Mouse (Mus musculus): Measurements from ENCODE around the gene Zfp131.

The Zfp131 gene

DNA sequence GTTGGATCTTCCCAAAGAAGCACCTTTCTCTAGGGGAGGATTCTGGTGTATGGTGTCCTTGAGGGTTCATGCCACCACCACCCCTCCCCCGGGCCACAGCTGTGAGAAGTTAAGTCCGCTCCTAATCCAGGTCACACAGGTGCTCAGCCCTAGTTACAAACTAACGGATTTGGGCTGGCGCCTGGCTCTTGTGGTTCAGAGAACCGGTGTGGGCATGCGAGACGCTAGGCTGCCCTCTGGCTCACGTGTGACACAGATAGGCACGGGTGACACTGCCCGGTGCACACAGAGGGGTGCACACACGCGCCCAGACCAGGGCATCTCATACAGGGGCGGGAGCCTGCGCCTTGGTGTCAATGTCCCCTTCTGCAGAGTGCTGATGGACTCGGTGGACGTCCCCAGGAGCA is 35.5 kb downstream of the Zfp131 start:
- DNase-seq (ENCODE audit: low spot score) = peak; percentile 43

GRCm38 (mm10) chr13:119754635-119755020 is 36.1 kb downstream of the Zfp131 start:
- no peak for DNase-seq (ENCODE audit: low spot score)

GRCm38 (mm10) chr13:119753859-119754634 is 36.6 kb downstream of the Zfp131 start:
- DNase-seq (ENCODE audit: low spot score) = peak; percentile 33

- no peak for DNase-seq (ENCODE audit: low spot score)
Measured at GRCm38 (mm10) chr13:119746930-119747329, 43.8 kb downstream of the Zfp131 start.

DNA sequence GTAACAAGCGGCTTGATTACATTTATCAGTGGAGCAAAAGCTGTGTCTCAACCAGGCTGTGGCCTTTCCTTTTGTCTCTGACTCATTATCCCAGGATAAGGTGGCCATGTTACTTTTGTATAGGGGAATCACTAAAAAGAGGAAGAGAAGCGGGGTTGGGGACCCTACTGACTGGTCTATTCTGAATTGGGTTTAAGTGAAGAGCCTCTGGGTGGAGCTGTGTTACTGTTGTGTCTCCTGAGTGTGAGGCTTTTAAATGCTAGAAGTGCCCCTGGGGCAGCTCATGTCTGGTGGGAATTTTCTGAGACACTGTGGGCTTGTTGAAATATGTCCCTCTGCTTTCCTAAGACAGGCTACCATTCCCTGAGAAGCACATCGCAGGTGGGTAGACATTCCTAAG is 47.2 kb downstream of the Zfp131 start:
- no peak for DNase-seq (ENCODE audit: low spot score)

DNA sequence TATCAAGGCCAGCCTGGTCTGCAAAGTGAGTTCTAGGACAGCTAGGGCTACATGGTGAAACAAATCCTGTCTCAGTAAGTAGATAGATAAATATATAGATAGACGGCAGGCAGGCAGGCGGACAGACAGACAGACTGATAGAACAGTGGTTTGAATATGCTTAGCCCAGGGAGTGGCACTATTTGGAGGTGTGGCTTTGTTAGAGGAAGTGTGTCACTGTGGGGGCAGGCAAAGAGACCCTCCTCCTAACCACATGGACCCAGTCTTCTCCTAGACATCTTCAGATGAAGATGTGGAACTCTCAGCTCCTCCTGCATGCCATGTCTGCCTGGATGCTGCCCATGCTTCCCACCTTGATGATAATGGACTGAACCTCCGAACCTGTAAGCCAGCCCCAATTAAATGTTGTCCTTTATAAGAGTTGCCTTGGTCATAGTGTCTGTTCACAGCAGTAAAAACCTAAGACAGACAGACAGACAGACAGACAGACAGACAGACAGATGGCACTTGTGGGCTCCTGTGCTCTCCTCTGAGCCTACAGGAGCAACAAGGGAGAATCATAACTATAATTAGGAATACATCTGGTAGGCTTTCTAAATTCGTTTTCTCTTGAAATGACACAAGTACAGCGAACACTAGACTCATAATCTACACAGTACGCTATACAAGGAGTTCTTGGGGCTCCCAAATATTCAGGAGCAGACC is 47.8 kb downstream of the Zfp131 start:
- DNase-seq (ENCODE audit: low spot score) = no peak

DNA sequence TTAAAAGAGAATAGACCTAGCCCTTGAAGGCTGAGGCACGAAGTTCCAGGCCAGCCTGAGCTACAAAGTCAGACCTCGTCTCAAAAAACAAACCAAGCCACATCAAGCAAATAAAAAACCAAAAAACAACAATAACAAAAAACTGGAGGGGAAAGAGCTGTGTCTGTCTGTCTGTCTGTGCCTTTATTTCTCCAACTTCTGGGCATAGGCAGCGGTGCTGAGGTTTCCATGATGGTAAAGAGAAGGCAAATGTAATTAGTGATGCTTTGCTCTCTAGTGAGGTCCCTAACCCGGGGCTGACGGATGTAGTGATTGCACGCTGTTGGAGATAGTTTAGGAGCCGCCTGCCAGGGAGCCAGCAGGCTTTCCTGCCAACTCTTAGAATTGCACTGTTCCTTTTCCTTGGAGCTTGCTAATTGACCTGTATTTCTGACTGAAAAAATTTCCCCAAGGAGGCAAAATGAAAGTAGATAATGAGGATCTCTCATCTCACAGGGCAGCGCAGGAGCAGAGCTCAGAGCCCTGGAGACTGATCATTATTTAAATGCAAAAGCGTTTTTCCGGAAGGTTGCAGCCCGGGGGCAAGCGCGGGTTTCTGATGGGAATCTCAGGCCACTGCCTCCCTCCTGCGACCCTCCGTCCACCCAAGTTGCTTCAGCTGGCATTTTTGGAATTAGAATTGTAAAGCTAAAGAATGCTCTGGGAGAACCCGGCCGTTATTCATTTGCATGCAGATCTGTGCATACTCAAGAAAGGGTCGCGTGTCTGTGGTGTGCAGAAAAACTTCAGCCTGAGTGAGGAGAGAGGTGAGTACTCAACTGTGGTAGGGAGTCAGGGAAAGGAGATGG is 49.1 kb downstream of the Zfp131 start:
- DNase-seq (ENCODE audit: low spot score) = no peak

DNA sequence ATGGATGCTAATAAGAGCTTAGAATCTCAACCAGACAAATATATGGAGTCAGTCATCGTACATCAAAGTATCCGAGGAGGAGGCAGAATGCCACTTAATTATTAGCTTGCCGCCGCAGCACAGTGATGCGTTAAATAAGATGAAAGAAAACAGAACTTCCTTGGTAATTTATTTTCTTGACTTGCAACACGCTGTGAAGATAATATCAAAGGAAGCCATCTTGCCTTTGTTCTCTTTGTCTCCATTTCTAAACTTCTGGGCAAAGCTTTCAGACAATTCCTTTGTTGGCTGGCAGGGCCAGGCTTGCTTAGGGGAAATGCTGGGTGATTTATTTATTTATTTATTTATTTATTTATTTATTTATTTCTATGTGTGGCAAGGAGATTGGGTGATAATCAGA is 59.2 kb downstream of the Zfp131 start:
- DNase-seq (ENCODE audit: low spot score) = no peak

DNA sequence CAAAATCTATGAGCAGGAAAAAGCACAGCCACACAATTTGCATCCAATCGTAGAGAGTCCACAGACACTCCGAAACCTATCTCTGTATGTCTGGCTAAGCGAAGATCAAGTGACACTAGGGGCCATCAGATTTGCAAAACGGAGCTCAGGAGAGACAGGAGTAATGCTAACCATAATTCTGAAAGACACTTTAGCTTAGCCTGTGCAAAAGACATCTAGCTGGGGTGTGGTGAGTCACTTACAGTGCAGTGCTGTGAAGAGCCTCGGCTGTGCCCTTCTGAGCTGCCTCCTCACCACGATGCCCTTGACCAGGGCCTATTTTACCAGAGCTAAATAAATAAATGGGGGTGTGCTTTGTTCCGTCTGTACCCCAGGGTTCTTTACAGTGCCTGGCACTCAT is 61.3 kb downstream of the Zfp131 start:
- DNase-seq (ENCODE audit: low spot score) = no peak

DNA sequence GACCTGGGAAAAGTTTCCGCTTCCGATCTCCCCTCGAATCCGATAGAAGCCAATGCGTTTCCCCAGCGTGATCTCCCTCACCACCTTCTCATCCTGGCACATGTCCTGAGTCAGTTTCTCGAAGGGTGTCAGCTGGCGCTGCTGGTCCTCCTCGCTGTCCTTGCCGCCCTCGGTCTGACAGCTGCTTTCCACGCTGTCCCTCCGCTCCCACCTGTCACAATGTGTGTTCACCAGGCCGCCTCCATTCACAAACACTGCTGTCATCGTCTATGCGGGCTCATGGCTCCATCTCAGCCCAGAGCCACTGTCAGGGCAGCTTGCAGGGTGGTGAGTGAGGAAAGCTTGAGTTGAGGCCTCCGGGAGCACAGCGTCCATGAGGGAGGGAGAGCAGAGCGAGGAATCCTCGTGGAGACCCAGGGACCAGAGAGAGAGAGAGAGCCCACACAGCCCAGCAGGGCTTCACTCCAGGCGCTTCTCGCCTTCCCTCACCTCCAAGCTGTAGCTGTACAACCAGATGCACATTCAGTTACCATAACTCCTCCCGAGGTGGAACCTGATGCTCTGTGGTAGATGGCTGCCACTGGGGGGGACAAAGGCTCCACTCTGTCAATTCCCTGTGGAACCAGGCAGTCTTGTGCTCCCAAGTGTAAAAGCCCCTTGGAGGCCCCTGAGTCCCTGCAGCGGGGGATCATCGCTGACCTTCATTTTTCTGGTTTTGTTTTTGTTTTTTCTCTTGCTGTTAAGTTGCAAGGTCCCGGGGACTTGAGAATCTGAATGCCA is 62.9 kb downstream of the Zfp131 start:
- DNase-seq (ENCODE audit: low spot score) = no peak

GRCm38 (mm10) chr13:119724541-119724940 is 66.1 kb downstream of the Zfp131 start:
- DNase-seq (ENCODE audit: low spot score) = no peak

- DNase-seq (ENCODE audit: low spot score) = no peak
Measured at GRCm38 (mm10) chr13:119723368-119723767, 67.3 kb downstream of the Zfp131 start.

- DNase-seq (ENCODE audit: low spot score) = no peak
Measured at GRCm38 (mm10) chr13:119722447-119722846, 68.2 kb downstream of the Zfp131 start.

GRCm38 (mm10) chr13:119716105-119716504 is 74.6 kb downstream of the Zfp131 start:
- no peak for DNase-seq (ENCODE audit: low spot score)
